Mouse (Mus musculus) embryonic stem cell, embryonic (primary cell): ENCODE measurements at regions not wholly inside any gene's neighbourhood (a gene's known extent, or its start where the extent isn't known, plus 50 kb on each side); places are given as distances from the start of the nearest gene placed in this dataset.

Experiments
- CTCF ChIA-PET, 4 experiments: fragments of 300-600 bp in 2 of 4; fragments of 350-600 bp in 2 of 4; sonication (Branson Sonifier 250); formaldehyde crosslinking; loops; one replicate each; lab custom pipeline; 2022; ENCODE audit warnings: inconsistent platforms in 2 of 4; lab: Charles Lee
- POLR2A ChIA-PET, 4 experiments: fragments of 300-600 bp in 2 of 4; fragments of 350-600 bp in 2 of 4; sonication (Branson Sonifier 250); formaldehyde crosslinking; loops; one replicate each; lab custom pipeline; 2022; ENCODE audit warnings: antibody characterized with exemption in 4 of 4, inconsistent platforms in 1 of 4; lab: Charles Lee

DNA sequence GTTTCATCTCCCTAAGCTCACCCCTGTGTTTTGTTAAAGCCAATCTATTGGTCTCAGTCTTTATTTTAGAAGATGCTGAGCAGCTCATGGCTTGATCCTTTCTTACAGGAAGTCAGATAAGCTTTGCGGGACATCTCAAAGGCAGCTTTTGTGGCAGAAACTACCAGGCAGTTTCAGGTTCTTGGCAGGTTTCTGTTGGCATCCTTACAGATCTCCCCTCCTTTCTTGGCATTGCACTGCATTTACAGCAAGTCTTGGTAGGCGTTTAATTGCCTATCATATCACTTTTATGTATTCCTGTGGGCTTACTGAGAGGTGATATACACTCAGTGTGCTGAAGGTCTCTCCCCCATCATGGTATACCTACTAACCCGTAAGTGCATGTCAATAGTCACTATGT is 610.3 kb upstream of the Alcam start:
- CTCF ChIA-PET = no interaction called here
- POLR2A ChIA-PET = no interaction called here

DNA sequence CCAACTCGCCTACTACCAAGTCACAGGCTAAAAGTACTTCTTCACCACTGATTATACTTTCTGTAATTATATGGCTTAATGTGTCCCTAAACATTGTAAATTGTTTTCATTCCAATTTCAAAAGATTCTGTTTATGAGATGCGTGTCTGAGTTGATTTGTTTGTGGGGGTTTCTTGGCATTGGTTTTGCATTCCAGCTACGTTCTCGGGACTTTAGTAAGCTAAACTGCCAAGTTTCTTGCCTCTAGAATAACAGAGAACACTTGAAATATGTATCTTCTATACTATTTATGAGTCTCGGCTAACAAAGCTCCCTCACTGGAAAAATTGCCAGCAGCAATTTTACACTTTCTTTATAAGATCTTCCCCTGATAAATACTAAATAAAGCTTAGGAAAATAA is 609.2 kb upstream of the Alcam start:
- CTCF ChIA-PET = no interaction called here
- POLR2A ChIA-PET = no interaction called here

DNA sequence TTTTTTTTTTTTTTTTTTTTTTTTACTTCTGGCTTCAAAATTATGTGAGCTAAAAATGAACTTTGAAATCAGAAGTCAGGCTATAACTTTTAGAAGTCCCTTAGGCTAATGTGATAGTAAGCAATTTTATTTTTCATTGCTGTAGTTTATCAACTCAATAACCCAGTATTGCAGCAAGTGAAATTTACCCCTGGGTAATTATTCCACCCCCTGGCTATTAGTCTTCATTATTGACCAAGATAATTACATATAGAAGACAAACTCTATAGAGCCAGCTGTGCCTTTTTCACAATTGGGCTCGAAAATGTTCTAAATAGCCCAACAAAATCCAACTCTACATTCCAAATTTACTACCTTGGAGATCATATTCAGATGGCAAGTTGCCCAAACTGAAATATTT is 572.2 kb upstream of the Alcam start:
- POLR2A ChIA-PET = no interaction called here
- CTCF ChIA-PET = no interaction called here

DNA sequence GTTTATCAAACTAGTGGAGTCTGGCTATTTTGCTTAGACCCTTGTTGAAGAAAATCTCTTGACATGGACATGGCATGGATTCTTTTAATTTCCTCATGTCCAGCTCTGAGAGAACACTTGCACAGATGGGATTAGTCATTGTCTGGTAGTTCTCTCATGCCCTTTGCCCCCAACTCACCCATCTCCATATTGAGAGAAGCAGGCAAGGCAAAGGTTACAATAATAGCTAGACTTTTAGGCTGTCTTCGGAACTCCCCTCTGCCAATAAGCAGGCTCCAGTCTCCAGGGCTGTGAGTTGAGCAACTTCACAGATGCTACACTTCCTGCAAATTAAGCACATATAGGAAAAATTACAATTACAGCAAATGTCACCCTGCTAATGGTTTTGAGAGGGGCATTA is 558.0 kb upstream of the Alcam start:
- CTCF ChIA-PET = interaction anchor here in 1 of 4 experiments (0.6 kb wide), 1 partner anchor 329 kb away, joined by 3 read pairs; no protein-coding TSS in a partner anchor
- POLR2A ChIA-PET = no interaction called here

DNA sequence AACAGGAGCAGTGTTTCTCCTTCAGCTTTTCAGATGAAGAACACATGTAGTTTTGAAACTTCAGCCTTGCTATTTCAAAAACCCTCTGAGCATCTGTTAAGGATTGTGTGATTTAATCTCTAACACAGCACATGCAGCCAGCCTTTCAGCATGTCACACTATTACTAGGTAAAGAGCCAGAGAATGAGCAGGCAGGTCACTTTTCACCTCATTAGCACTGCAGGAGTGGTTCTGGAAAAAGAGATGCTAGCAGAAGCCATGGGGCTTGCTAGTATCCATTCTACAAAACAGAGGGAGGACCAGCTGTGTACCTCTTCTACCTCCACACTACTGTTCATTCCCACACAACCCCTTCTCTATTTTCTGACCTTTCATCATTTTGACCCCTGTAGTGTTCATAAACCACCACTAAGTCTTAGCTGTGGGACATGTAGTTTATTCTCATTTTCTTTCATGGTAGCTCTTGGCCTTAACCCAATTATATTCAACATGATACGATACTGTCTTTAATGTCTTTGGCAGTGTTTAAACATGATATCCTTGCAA is 535.1 kb upstream of the Alcam start:
- ChIA-PET CTCF (no interaction called here), POLR2A (no interaction called here)

DNA sequence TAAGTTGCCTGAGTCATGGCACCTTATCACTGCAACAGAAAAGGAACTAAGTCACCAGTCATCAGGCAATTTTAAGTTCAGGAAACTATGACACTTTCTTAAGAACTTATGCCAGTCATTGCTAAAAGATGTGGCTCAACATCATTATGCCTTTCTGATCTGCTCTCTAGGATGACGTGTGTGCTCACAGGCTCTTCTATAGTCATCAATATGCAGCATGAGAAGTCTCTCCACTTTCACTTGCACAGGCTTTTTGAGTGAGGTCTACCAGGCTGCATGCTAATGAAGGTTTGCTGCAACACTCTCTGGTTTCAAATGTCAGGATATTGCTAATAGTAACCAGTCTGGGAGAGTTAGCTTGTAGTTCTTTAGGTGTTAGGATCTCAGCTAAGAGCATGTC is 530.5 kb upstream of the Alcam start:
- ChIA-PET POLR2A (no interaction called here), CTCF (no interaction called here)

DNA sequence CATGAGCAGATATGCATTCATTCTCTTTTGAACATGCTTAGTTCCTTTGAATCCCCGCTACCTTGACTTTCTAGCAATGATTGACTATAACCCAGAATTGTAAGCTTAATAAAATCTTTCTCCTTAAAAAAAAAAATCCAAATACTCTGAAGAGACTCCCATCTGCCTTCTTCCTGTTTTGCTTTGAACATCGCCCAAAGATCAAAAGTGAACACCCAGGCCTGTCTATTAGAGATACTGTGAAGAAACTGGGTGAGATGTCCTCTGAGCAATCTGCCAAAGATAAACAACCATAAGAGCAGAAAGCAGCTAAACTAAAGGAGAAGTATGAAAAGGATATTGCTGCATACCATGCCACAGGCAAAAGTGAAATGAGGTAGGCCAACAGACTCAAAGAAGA is 527.1 kb upstream of the Alcam start:
- CTCF ChIA-PET = no interaction called here
- POLR2A ChIA-PET = no interaction called here

DNA sequence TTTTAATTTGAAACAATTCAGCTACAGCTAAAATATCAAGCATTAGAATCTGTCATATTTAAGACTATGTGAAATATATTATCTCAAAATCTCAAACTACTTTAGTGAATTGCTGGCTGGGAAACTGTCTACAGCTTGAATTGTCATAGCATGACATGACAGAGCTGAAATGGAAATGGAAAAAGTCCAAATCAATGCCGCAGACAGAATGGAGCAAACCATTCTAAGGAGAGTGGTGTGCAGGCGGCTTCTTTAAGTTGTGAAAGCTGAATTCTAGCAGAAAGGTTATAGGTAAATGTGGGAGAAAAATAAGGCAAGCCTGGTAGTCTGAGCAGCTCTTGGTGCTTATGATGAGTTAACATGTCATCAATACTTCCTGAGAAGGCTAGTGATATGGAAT is 518.9 kb upstream of the Alcam start:
- POLR2A ChIA-PET = no interaction called here
- CTCF ChIA-PET = no interaction called here

DNA sequence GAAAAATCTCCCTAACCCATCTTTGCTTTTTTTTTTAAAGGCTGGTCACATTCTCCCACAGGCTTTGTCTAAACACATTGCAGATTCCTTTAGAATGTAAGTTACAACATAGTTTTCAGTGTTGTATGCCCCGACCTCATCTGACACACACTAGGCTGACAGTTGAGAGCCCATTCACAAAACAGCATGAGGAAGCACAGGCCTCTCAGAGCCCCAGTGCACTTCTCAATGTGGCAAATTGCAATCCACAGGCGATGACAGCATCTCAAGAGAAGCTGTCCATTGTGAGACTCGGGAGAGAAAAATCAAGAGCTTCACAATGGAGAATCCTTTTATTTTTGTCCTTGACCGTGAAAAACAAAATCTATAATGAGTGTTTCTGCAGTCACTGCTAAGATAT is 493.8 kb upstream of the Alcam start:
- ChIA-PET POLR2A (no interaction called here), CTCF (no interaction called here)

DNA sequence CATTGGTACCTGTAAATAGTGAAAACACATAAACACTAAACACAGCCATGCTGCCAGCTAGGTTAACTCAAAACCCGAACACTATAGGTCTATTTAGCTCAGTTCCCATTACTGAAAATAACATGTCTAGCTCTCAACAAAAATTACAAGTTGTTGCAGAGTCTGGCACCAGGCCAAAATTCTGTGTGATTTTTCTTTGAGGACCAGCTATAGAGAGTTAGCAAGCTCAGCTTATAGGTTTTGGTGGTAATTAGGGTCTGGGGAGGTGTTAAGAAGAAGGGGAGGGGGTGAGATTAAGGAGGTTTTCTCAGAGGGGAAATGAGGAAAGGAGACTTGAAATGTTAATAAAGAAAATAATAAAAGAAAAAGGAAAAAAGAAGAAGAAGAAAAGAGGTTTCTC is 480.9 kb upstream of the Alcam start:
- CTCF ChIA-PET = no interaction called here
- POLR2A ChIA-PET = no interaction called here

DNA sequence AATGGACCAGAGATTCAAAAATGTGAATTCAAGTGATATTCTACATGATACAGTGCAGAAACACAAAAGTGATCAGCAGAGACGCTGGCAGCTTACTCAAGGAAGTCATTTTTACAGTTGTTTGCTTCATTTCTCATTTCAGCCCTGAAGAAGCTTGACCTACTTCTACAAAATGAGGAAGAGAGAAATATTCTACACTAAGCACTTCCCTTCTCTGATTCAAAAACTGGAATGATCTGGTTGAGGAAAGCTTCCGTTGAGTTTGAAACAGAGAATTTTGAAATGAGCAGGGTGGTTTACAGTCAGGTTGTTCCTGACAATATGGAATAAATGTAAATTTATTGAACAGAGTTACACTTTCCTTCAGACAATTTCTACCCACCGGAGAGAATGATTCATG is 478.1 kb upstream of the Alcam start:
- POLR2A ChIA-PET = no interaction called here
- CTCF ChIA-PET = no interaction called here

DNA sequence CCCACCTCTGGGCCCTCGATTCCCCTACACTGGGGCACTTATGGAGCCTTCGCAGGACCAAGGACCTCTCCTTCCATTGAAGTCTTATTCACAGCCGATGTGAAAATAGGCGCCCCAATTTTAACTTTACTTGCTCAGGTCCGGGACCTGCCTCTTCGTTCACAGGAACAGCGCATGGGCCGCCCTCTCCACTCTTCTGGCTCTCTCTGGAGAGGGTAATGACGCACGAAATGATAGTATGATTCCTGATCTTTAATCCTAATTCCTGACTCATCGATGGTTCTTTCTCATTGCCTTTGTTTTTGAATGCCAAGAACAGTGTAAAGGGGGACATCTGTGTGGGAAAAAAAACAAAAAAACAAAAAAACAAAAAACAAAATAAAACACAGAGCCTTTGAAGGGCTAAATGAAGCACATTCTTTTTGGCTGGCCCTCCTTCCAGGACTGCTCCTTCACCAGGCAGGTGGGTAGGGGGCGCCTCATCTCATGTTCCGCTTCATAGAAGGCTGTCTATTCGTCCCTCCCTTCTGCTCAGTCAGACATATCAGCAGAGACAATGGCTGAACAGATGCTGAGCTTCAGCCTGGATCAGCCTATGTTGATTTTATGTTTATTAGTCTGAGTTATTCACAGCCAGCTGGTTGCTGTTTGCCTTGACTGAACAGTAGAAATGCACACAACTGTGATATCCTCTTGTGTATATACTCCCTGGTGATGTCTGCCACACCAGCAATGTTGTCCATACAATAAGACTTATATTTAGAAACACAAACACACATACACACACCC is 438.8 kb upstream of the Alcam start:
- CTCF ChIA-PET = no interaction called here
- POLR2A ChIA-PET = no interaction called here

DNA sequence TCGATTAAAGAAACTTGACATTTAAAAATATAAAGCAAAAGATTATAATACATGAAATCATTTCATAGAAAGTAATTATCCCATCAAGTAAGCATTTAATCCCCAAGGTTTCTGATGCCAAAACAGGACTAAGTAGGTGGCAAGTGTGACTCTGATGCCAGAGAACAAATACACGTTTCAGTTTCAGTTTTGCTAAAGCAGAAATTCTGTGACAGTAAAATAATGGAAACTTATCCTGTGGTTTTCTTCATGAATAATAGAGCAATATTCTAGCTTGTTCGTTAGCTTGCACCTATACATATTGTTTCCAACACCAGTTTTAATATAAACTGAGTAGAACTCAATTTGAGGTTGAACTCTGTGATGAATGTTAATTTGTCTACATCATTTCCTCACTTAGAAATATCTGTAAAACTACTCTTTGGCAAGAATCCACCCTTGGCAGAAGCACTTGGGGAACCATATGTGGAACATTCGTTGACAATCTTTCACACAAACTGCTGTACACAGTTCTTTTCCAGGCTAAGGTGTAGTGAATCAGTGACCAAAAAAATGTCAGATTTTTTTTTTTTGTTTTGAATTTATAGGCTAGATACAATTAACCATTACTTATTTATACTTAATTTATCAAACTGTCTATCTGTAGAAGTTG is 425.7 kb upstream of the Alcam start:
- ChIA-PET POLR2A (no interaction called here), CTCF (no interaction called here)

DNA sequence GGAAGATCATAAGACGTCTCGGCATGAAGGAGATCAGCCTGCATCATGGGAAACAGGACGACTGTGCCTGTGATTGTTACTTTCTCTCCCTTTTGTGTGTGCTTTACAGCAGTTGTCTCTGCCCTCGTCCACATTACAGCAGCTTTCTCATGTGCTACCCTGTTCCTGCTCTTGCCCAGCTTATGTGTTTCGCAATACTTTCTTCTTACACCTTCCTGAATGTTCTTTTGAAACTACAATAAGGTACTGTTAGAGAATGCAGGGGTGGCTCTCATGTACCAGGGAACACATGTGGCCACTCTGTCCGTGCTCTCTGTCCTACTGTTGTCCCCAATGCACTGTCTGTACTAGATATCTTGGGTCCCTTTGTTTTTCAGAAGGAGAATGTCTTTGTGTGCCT is 414.0 kb upstream of the Alcam start:
- POLR2A ChIA-PET = no interaction called here
- CTCF ChIA-PET = no interaction called here

DNA sequence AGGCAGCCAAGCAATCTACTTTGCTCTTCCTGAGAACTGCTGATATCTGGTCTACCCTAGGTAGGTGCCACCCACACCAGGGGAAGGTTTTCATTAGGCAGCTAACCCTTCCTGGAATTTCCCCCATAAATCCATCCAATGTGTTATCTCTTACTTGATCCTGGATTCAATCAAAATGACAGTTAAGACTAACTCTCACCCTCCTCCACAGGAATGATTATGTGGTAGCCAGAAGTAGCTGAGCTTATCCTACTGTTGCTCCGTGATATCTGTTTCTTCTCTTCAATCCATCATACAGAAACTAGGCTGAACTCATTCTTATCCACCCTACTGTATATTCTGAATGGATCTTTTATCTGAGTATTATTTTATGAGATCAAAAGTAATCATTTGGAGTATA is 409.7 kb upstream of the Alcam start:
- ChIA-PET CTCF (no interaction called here), POLR2A (no interaction called here)

DNA sequence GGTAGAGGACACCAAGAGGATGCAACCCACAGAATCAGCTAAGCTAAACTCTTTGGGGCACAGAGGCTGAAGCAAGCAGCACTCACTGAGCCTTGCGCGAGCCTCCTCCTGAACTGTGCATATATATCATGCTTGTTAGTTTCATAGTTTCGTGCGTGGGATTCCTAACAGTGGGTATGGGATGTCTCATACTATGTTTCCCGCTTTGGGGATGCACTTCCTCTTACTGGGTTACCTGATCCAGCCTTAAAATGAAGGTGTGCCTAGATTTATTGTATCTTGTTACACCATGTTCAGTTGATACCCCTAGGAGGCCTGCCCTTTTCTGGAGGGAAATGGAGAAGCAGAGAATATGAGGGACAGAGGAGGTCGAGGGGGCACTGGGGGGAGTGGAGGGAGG is 407.4 kb upstream of the Alcam start:
- POLR2A ChIA-PET = no interaction called here
- CTCF ChIA-PET = no interaction called here

DNA sequence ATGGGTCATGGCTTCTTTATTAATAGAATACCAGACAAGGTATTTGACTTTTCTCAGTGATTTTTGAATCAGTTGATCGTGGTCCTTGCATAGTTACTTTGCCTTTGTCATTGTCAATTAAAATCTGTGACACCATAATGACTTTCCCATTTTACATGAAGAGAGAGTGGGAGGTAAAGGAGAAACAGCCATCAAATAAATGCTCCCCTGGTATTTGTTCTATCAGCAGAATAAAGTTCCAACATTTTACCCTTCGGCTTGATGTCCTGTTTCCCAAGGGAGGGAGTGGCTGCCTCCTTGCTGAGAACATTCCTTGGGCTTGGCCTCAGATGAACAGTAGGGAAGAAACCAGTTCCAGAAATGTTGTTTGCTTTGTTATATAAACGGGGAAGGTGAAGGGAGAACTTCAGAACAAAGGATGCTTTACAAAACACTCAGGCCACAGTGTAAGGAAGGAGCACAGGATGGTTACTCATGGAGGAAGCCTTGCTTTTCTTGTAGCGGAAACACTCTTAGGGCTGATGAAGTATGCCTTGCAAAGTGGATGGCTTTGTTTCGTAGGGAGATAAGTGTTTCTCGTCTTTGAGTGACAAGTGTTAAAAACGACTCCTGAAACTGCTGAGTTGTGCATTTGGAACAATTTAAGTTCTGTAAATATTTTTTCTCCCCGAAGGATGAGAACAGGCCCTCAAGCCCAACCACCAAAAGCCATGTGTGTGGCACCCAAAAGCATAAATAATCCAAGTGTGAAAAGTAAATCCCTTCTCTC is 404.8 kb upstream of the Alcam start:
- POLR2A ChIA-PET = no interaction called here
- CTCF ChIA-PET = no interaction called here

DNA sequence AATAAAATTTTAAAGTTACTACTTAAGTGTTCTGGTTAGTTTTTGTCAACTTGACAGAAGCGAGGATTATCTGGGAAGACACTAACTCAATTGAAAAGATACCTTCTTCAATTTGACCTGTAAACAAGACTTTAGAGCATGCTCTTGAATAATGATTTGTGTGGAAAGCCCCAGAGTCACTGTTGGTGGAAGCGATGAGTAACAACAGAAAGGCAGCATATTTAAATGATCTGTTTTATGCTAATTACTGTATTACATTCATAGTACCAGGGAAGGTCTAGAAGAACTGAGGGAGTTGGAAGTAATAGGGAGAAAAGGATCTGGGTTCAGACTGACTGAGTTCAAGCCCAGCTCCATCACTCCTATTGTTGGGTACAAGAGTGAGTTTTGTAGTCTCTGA is 397.3 kb upstream of the Alcam start:
- POLR2A ChIA-PET = no interaction called here
- CTCF ChIA-PET = no interaction called here

DNA sequence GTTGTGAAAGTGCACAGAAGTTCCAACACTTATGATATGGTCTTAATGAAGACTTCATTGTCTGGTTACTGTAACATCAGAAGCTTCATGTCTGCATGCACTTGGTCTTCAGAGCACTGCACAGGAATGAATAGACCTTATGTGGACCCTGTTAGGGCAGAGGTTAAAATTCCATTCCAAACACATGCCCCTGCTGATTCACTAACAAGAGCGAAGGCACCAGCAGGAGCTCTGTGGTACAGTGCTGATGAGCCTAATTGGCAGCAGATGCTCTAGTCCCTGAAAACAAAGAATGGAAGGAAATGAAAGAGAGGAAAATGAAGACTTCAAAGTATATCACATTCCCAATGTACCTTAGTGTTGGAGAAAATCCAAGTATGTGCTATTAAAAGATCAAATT is 365.1 kb upstream of the Alcam start:
- ChIA-PET POLR2A (no interaction called here), CTCF (no interaction called here)

DNA sequence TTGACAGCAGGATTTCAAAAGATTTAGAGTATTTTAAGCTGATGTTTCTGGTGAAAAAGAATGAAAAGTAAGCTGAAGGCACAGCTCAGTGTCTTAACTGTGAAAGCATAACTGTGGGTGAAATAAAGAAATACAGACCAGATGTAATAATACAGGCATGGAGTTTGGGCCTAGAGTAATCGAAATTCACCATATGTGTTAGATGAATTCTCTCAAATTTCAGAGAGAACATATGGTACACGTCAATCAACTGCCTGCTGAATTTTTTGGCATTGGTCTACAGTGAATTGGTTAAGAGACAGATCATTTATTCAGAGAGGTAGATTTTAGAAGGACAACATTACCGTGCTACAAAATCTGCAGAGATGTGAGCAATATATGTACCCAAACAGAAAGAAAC is 357.3 kb upstream of the Alcam start:
- ChIA-PET CTCF (no interaction called here), POLR2A (no interaction called here)

DNA sequence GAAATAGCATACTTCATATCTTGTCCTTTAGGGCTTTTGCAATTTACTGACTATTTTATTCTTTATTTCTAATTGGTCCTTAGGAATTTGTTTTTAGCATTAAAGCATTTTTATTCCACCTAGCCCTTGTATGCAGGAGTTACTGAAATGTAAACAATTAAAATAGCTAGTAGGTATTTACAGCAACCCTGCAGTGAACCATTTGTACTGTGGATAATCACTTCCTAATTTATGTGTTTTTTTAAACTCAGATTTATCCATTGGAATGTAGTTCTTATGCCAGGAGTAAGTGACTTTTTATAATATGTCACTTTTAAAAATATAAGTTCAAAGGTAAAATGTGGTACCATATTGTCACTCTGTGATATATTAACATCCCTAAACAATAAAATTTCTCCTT is 350.5 kb upstream of the Alcam start:
- ChIA-PET CTCF (no interaction called here), POLR2A (no interaction called here)
